Mouse (Mus musculus): Measurements from ENCODE around the gene Trmt10c. TPM values are rescaled to one million over a fixed set of nuclear protein-coding genes. Genes with fewer than 3 reads are reported as not detected.

The Trmt10c gene
- polyA plus RNA-seq, 1 experiment: 1.7 TPM

DNA sequence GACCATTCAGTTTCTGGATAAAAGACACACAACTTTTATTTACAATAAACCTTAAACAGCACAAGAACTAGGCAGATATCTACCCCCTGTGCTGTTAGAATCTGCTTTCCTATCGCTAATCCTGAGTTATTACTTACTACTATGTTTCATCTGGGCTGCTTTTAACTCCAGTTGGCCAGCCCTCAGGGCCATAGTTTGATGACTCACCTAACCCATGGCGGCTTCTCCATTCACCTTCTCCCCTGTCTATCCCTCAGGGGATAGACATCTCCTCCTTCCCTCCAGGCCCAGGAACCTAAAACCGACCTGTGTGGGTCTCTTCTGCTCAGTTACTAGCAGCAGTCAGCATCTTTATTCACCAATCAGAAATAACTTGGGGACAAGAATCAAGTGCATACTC lies 51.6 kb downstream of the Trmt10c start:
- TF ChIP-seq POLR2A (IDR thresholded peaks at IDR 0.05; ENCODE audit: low read depth, low read length) (no peak), CTCF (IDR thresholded peaks at IDR 0.05; ENCODE audit: extremely low read depth, insufficient read length, insufficient replicate concordance, low read depth, low read length) (no peak)
- 94% methylated on average over 3 of the region's 3 CpGs for WGBS
- Histone ChIP-seq H3K27me3 (ENCODE audit: control insufficient read depth, insufficient read depth, low read length) (no peaks in the 10 kb centered on the region), H3K36me3 (ENCODE audit: control insufficient read depth, insufficient read depth, low read length) (peaks cover 39% of the 10 kb centered on the region), H3K4me3 (ENCODE audit: low read depth, low read length) (no peak overlapping the region), H3K4me1 (ENCODE audit: control insufficient read depth, insufficient read depth, insufficient read length, low read length) (no peaks in the 10 kb centered on the region), H3K27ac (ENCODE audit: insufficient read depth, low read depth, low read length) (no peak overlapping the region)

Other genes with a start within 250 kb of the Trmt10c start
- 38.6 and 53.2 TPM in 2 replicates for gene Nfkbiz, start 198.9 kb downstream of the Trmt10c start, polyA plus RNA-seq (2012; rRNA removed)
- gene Nxpe3, start 142.5 kb downstream of the Trmt10c start, polyA plus RNA-seq (2012; rRNA removed): 0.42 and 1.3 TPM in 2 replicates
- 0.20 and 0.25 TPM in 2 replicates for gene Cep97, start 103.0 kb downstream of the Trmt10c start, polyA plus RNA-seq (2012; rRNA removed)
- gene Rpl24, start 71.5 kb downstream of the Trmt10c start, polyA plus RNA-seq (2012; rRNA removed): 14.5 and 40.5 TPM in 2 replicates
- 1.6 and 2.4 TPM in 2 replicates for gene Zbtb11, start 63.9 kb downstream of the Trmt10c start, polyA plus RNA-seq (2012; rRNA removed)
- gene Pcnp, start 8.1 kb downstream of the Trmt10c start, polyA plus RNA-seq (2012; rRNA removed): 1.1 and 2.9 TPM in 2 replicates
- 0.32 and 0.72 TPM in 2 replicates for gene Senp7, start 10.5 kb upstream of the Trmt10c start, polyA plus RNA-seq (2012; rRNA removed)
- gene Impg2, start 166.5 kb upstream of the Trmt10c start, polyA plus RNA-seq (2012; rRNA removed): 0.01 and 0.06 TPM in 2 replicates

Data from small intestine, adult 2 months (tissue).